Mouse (Mus musculus) embryonic fibroblast, embryonic 13.5 days (primary cell): ENCODE data around the gene Rcsd1. TPM values are rescaled to one million over a fixed set of nuclear protein-coding genes. Genes with fewer than 3 reads are reported as not detected.
"Not testable (repeated sequence)": the region's sequence is repeated elsewhere in the genome, so short reads cannot be mapped to it uniquely, and the experiment has no call there.

ENCODE experiments used
- H3K27ac ChIP-seq: 2 replicates; pipeline ENCODE4 v1.5.1; 2012; ENCODE audit warnings: low read length, control low read depth, inconsistent platforms; ENCODE audit not compliant: insufficient read depth
- H3K4me1 ChIP-seq: 2 replicates; pipeline ENCODE4 v1.6.1; 2011; ENCODE audit warnings: low read length; ENCODE audit not compliant: control insufficient read depth, insufficient read depth
- H3K4me3 ChIP-seq: 2 replicates; pipeline ENCODE4 v1.5.1; 2011; ENCODE audit warnings: mild to moderate bottlenecking, control low read depth, low read length; ENCODE audit not compliant: insufficient read depth
- CTCF ChIP-seq: IDR thresholded peaks from 2 replicates; pipeline ENCODE4 v1.5.1; 2011; ENCODE audit warnings: mild to moderate bottlenecking, control low read depth, low read length, moderate library complexity, borderline replicate concordance; ENCODE audit not compliant: insufficient read depth
- POLR2A ChIP-seq: IDR thresholded peaks from 2 replicates; pipeline ENCODE4 v1.6.1; 2011; ENCODE audit warnings: low read depth, mild to moderate bottlenecking, control low read depth, low read length, moderate library complexity
- polyA plus RNA-seq: library from polyadenylated mRNA; stranded (reverse); fragments of >200 nt; gene quantifications from 2 replicates; pipeline ENCODE4 v1.2.4, GENCODE M21; 2011; ENCODE audit warnings: low read depth; ENCODE audit not compliant: missing spikeins, insufficient read length

The Rcsd1 gene
- polyA plus RNA-seq, 1 experiment: 2.3 TPM

GRCm38 (mm10) chr1:165681045-165681794 is 28.3 kb downstream of the Rcsd1 start:
- no peak for TF ChIP-seq CTCF
- no peak for TF ChIP-seq POLR2A

GRCm38 (mm10) chr1:165680086-165680485 is 29.5 kb downstream of the Rcsd1 start:
- not testable (repeated sequence) for H3K4me3 ChIP-seq, H3K27ac ChIP-seq, H3K4me1 ChIP-seq

More at GRCm38 (mm10) chr1:165681045-165681794, 28.3 kb downstream of the Rcsd1 start:
- no peak overlapping the region for H3K27ac ChIP-seq
- no peaks in the 10 kb centered on the region for H3K4me1 ChIP-seq
- H3K4me3 ChIP-seq: no peak overlapping the region

- TF ChIP-seq POLR2A: no peak
- TF ChIP-seq CTCF: 0 out of 2 replicates have a peak, but pooled peaks have one; percentile 16
- no peak overlapping the region for H3K27ac ChIP-seq
- no peaks in the 10 kb centered on the region for H3K4me1 ChIP-seq
- H3K4me3 ChIP-seq: no peak overlapping the region
Observed at GRCm38 (mm10) chr1:165679618-165679997, 29.9 kb downstream of the Rcsd1 start.

GRCm38 (mm10) chr1:165678861-165679617 is 30.5 kb downstream of the Rcsd1 start:
- H3K27ac ChIP-seq: no peak overlapping the region
- H3K4me1 ChIP-seq: no peaks in the 10 kb centered on the region
- TF ChIP-seq CTCF (no peak), POLR2A (no peak)
- H3K4me3 ChIP-seq: no peak overlapping the region

GRCm38 (mm10) chr1:165677558-165677957 is 32.0 kb downstream of the Rcsd1 start:
- TF ChIP-seq CTCF: no peak
- TF ChIP-seq POLR2A: no peak
- no peaks in the 10 kb centered on the region for H3K4me1 ChIP-seq
- H3K4me3 ChIP-seq: no peak overlapping the region
- no peak overlapping the region for H3K27ac ChIP-seq

- no peak for TF ChIP-seq CTCF
- no peak for TF ChIP-seq POLR2A
- Histone ChIP-seq H3K4me3 (no peak overlapping the region), H3K27ac (no peak overlapping the region), H3K4me1 (no peaks in the 10 kb centered on the region)
Observed at GRCm38 (mm10) chr1:165676993-165677392, 32.6 kb downstream of the Rcsd1 start.

- Histone ChIP-seq H3K27ac (no peak overlapping the region), H3K4me1 (no peaks in the 10 kb centered on the region), H3K4me3 (no peak overlapping the region)
- no peak for TF ChIP-seq POLR2A
- TF ChIP-seq CTCF: no peak
Observed at GRCm38 (mm10) chr1:165675167-165675566, 34.4 kb downstream of the Rcsd1 start.

DNA sequence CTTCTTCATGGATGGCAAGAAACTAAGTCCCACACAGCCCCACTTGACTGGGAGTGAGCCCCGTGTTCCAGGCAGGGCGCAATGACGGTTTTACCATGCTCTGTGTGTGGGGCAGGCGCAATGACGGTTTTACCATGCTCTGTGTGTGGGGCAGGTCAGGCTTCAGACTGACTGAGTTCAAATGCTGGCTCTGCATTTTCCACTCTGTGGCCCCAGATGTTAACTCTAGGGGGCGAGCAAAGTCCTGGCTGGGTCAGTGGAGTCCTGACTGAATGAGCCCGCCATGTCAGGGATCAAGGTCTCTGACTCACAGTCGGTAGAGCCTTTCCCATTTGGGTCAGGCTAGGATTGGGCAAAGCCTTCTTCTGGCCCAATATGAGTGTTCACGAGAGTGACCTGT is 37.2 kb downstream of the Rcsd1 start:
- no peak for TF ChIP-seq CTCF
- no peak for TF ChIP-seq POLR2A
- H3K27ac ChIP-seq: no peak overlapping the region
- no peaks in the 10 kb centered on the region; the same call in 1 of the 2 replicates for H3K4me1 ChIP-seq
- H3K4me3 ChIP-seq: no peak overlapping the region

DNA sequence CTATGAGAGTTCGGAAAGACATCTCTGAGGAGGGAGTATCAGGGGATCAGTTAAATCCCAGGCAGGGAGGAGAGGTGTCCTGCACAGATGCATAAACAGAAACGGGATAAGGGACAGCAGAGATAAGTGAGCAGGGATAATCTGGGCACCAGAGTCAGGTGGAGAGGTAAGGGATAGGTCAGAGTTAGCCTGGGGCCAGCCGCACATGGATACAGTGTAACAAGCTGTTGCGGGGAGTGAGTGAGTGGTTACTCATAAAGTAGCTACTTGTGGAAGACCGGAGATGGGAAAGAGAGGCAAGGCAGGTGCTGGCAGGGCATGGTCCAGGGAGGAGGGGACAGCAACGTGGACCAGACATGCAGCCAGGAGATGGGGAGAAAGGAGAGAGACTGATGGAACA is 39.5 kb downstream of the Rcsd1 start:
- Histone ChIP-seq H3K4me1 (no peaks in the 10 kb centered on the region; the same call in 1 of the 2 replicates), H3K4me3 (no peak overlapping the region), H3K27ac (no peak overlapping the region)
- TF ChIP-seq POLR2A (no peak), CTCF (no peak)

- Histone ChIP-seq H3K27ac (no peak overlapping the region), H3K4me3 (no peak overlapping the region), H3K4me1 (no peaks in the 10 kb centered on the region; the same call in 1 of the 2 replicates)
- TF ChIP-seq CTCF: no peak
- TF ChIP-seq POLR2A: no peak
Observed at GRCm38 (mm10) chr1:165668904-165669303, 40.7 kb downstream of the Rcsd1 start.
